Mouse (Mus musculus) megakaryocyte, embryonic 14.5 days (primary cell): Measurements from ENCODE around the gene Nt5c3.

Source experiments
- FLI1 ChIP-seq: IDR thresholded peaks from 2 replicates; pipeline ENCODE4 v1.6.1; 2012; ENCODE audit warnings: low read length, inconsistent platforms, mixed read lengths
- GATA1 ChIP-seq: IDR thresholded peaks from 3 replicates; pipeline ENCODE4 v1.6.1; 2012; ENCODE audit warnings: mixed read lengths, low read length, inconsistent platforms, borderline replicate concordance

GRCm38 (mm10) chr6:56890762-56891161 is 33.0 kb downstream of the Nt5c3 start:
- no peak for TF ChIP-seq GATA1
- TF ChIP-seq FLI1: no peak
